Mouse (Mus musculus) cerebellum, adult 9-11 months (tissue): ENCODE results near the gene Mlh1.

Experiments used
- DNase-seq: peaks from one replicate; pipeline ENCODE4 v3.0.0; 2022

Mlh1 gene

GRCm38 (mm10) chr9:111271434-111272160 is at the start of gene Mlh1, which contains the start of gene Epm2aip1:
Gene Mlh1, minus strand, starts transcription at chr9:111271791.
Gene Epm2aip1, plus strand, starts transcription at chr9:111271929.
- peak; percentile 99 for DNase-seq

- no peak for DNase-seq
Measured at GRCm38 (mm10) chr9:111320912-111321311, 49.3 kb upstream of the Mlh1 start.

GRCm38 (mm10) chr9:111314219-111314618 is 42.6 kb upstream of the Mlh1 start:
- DNase-seq, result peak; percentile 19

- no peak for DNase-seq
Measured at GRCm38 (mm10) chr9:111313793-111314192, 42.2 kb upstream of the Mlh1 start.

- DNase-seq, result no peak
Measured at GRCm38 (mm10) chr9:111313299-111313698, 41.7 kb upstream of the Mlh1 start.

GRCm38 (mm10) chr9:111312442-111313141 is 41.0 kb upstream of the Mlh1 start:
- DNase-seq, result no peak

- DNase-seq, result no peak
Measured at GRCm38 (mm10) chr9:111311843-111312441, 40.4 kb upstream of the Mlh1 start.

GRCm38 (mm10) chr9:111311031-111311842 is 39.6 kb upstream of the Mlh1 start, which contains the start of gene Trank1:
Gene Trank1, plus strand, starts transcription at chr9:111311739.
- peak; percentile 25 for DNase-seq

- no peak for DNase-seq
Measured at GRCm38 (mm10) chr9:111306142-111306541, 34.6 kb upstream of the Mlh1 start.

- no peak for DNase-seq
Measured at GRCm38 (mm10) chr9:111304036-111304435, 32.4 kb upstream of the Mlh1 start.

- no peak for DNase-seq
Measured at GRCm38 (mm10) chr9:111302196-111302831, 30.7 kb upstream of the Mlh1 start.

- no peak for DNase-seq
Measured at GRCm38 (mm10) chr9:111298606-111299005, 27.0 kb upstream of the Mlh1 start.

GRCm38 (mm10) chr9:111296433-111296832 is 24.8 kb upstream of the Mlh1 start:
- DNase-seq, result no peak

GRCm38 (mm10) chr9:111295323-111295722 is 23.7 kb upstream of the Mlh1 start:
- no peak for DNase-seq

- no peak for DNase-seq
Measured at GRCm38 (mm10) chr9:111294911-111295310, 23.3 kb upstream of the Mlh1 start.

- no peak for DNase-seq
Measured at GRCm38 (mm10) chr9:111293234-111293633, 21.6 kb upstream of the Mlh1 start.

- DNase-seq, result no peak
Measured at GRCm38 (mm10) chr9:111290539-111291100, 19.0 kb upstream of the Mlh1 start.

- DNase-seq, result peak; percentile 84
Measured at GRCm38 (mm10) chr9:111289832-111290339, 18.3 kb upstream of the Mlh1 start.

GRCm38 (mm10) chr9:111289294-111289831 is 17.8 kb upstream of the Mlh1 start:
- no peak for DNase-seq

- no peak for DNase-seq
Measured at GRCm38 (mm10) chr9:111287956-111288355, 16.4 kb upstream of the Mlh1 start.

- no peak for DNase-seq
Measured at GRCm38 (mm10) chr9:111286468-111286867, 14.9 kb upstream of the Mlh1 start.
